Mouse (Mus musculus): ENCODE data around the gene Gfpt2.

Gene Gfpt2

GRCm38 (mm10) chr11:49793619-49794341 lies at the start of gene Gfpt2:
Gene Gfpt2 (plus strand): TSS chr11:49794178.
- peak; percentile 94 for DNase-seq (ENCODE audit: low read depth, low spot score)

GRCm38 (mm10) chr11:49744981-49745380 lies 49.0 kb upstream of the Gfpt2 start:
- DNase-seq (ENCODE audit: low read depth, low spot score) = no peak

GRCm38 (mm10) chr11:49745839-49746238 lies 48.1 kb upstream of the Gfpt2 start:
- DNase-seq (ENCODE audit: low read depth, low spot score) = no peak

GRCm38 (mm10) chr11:49746756-49747155 lies 47.2 kb upstream of the Gfpt2 start:
- DNase-seq (ENCODE audit: low read depth, low spot score) = no peak

GRCm38 (mm10) chr11:49754958-49755665 lies 38.9 kb upstream of the Gfpt2 start:
- DNase-seq (ENCODE audit: low read depth, low spot score) = no peak

- DNase-seq (ENCODE audit: low read depth, low spot score) = no peak
Measured at GRCm38 (mm10) chr11:49758096-49758495, 35.9 kb upstream of the Gfpt2 start.

- DNase-seq (ENCODE audit: low read depth, low spot score) = no peak
Measured at GRCm38 (mm10) chr11:49761130-49761529, 32.8 kb upstream of the Gfpt2 start.

GRCm38 (mm10) chr11:49763555-49763954 lies 30.4 kb upstream of the Gfpt2 start:
- DNase-seq (ENCODE audit: low read depth, low spot score) = peak; percentile 12

- peak; percentile 29 for DNase-seq (ENCODE audit: low read depth, low spot score)
Measured at GRCm38 (mm10) chr11:49764023-49764422, 30.0 kb upstream of the Gfpt2 start.

- DNase-seq (ENCODE audit: low read depth, low spot score) = peak; percentile 96
Measured at GRCm38 (mm10) chr11:49764639-49765299, 29.2 kb upstream of the Gfpt2 start.

- no peak for DNase-seq (ENCODE audit: low read depth, low spot score)
Measured at GRCm38 (mm10) chr11:49765377-49766136, 28.4 kb upstream of the Gfpt2 start.

- no peak for DNase-seq (ENCODE audit: low read depth, low spot score)
Measured at GRCm38 (mm10) chr11:49766137-49766411, 27.9 kb upstream of the Gfpt2 start.

- peak; percentile 9 for DNase-seq (ENCODE audit: low read depth, low spot score)
Measured at GRCm38 (mm10) chr11:49767497-49767896, 26.5 kb upstream of the Gfpt2 start.

- DNase-seq (ENCODE audit: low read depth, low spot score) = no peak
Measured at GRCm38 (mm10) chr11:49768781-49769180, 25.2 kb upstream of the Gfpt2 start.

GRCm38 (mm10) chr11:49770676-49771550 lies 23.1 kb upstream of the Gfpt2 start:
- DNase-seq (ENCODE audit: low read depth, low spot score) = no peak

- peak; percentile 34 for DNase-seq (ENCODE audit: low read depth, low spot score)
Measured at GRCm38 (mm10) chr11:49772251-49772650, 21.7 kb upstream of the Gfpt2 start.

- no peak for DNase-seq (ENCODE audit: low read depth, low spot score)
Measured at GRCm38 (mm10) chr11:49774894-49775293, 19.1 kb upstream of the Gfpt2 start.

GRCm38 (mm10) chr11:49778844-49779243 lies 15.1 kb upstream of the Gfpt2 start:
- no peak for DNase-seq (ENCODE audit: low read depth, low spot score)

- no peak for DNase-seq (ENCODE audit: low read depth, low spot score)
Measured at GRCm38 (mm10) chr11:49780161-49780817, 13.7 kb upstream of the Gfpt2 start.

GRCm38 (mm10) chr11:49781833-49782399 lies 12.1 kb upstream of the Gfpt2 start:
- DNase-seq (ENCODE audit: low read depth, low spot score) = no peak

Data from R1 (cell line).